ENCODE assay signal across 10 mouse cellular contexts in the genomic region with DNA sequence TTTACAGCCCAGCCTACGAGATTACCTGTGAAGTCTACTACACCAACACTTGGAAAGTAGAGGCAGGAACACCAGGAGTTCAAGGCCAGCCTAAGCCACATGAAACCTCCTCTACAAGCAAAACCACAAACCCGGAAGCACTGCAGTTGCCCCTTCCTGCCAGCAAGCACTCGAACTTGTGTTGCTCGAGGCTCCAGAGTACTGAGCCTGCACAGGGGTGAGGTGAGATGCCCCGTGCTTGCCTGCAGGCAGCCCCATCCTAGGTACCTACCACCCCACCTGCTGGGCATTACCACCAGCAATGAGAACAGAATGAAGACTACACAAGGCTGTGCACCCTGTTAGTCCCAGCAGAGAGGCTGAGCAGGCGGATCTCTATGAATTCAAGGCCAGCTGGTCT. TPM values are rescaled to one million over a fixed set of nuclear protein-coding genes. Genes with fewer than 3 reads are reported as not detected.
DNase-seq lines count a peak whose midpoint lies in the region; ATAC-seq lines count a peak whose summit lies in the region.
"Had no signal": no experiment of that assay in that cellular context is flagged by ENCODE, and none has a peak within 500 bp of the region (broad histone marks: within the 10 kb centered on the region; RNA-seq: fewer than 3 reads in every experiment).

No protein-coding gene starts in this region.

- peak; percentile 21 for DNase-seq in cerebellum, adult 9-11 months
- no peak for DNase-seq in cerebellum, postnatal 25 days
- peak; percentile 78 for DNase-seq in midbrain, embryonic 11.5 days (ENCODE audit: low spot score, missing footprints)
- DNase-seq in liver, embryonic 11.5 days (ENCODE audit: low spot score) = no peak
- DNase-seq in thymus, postnatal 36 days = peak; percentile 23 to 41
- no peak for DNase-seq in cerebellum, postnatal 14 days
- DNase-seq: cerebellum, adult 11 months; kidney, postnatal 4 days had no signal

- no peak overlapping the region for H3K4me3 ChIP-seq in midbrain, embryonic 11.5 days (ENCODE audit: low read depth, low read length)
- H3K4me3 ChIP-seq in midbrain, embryonic 16.5 days (ENCODE audit: low read depth, low read length) = no peak overlapping the region
- peak overlapping the region; percentile 98 for H3K4me3 ChIP-seq in liver, embryonic 11.5 days (ENCODE audit: low read depth, low read length)

- H3K36me3 ChIP-seq in midbrain, embryonic 11.5 days (ENCODE audit: control insufficient read depth, insufficient read depth, low read length) = peaks cover 34% of the 10 kb centered on the region
- peaks cover 31% of the 10 kb centered on the region for H3K36me3 ChIP-seq in midbrain, embryonic 16.5 days (ENCODE audit: control insufficient read depth, insufficient read depth, low read length)
- peaks cover 43% of the 10 kb centered on the region for H3K36me3 ChIP-seq in liver, embryonic 11.5 days (ENCODE audit: control insufficient read depth, insufficient read depth, low read length)

- 88% methylated on average over 6 of the region's 6 CpGs for WGBS in midbrain, embryonic 11.5 days
- 90% methylated on average over 6 of the region's 6 CpGs for WGBS in midbrain, embryonic 16.5 days
- WGBS in liver, embryonic 11.5 days = 64% methylated on average over 6 of the region's 6 CpGs

- peaks cover 16% of the 10 kb centered on the region for H3K4me1 ChIP-seq in midbrain, embryonic 11.5 days (ENCODE audit: control insufficient read depth, insufficient read depth, low read length)
- peaks cover 13% of the 10 kb centered on the region for H3K4me1 ChIP-seq in midbrain, embryonic 16.5 days (ENCODE audit: control insufficient read depth, insufficient read depth, low read length)
- peaks cover 14% of the 10 kb centered on the region for H3K4me1 ChIP-seq in liver, embryonic 11.5 days (replicated peaks; ENCODE audit: control insufficient read depth, insufficient read depth, low read length)

- H3K9me3 ChIP-seq in midbrain, embryonic 11.5 days (ENCODE audit: control insufficient read depth, low read length) = no peaks in the 10 kb centered on the region
- no peaks in the 10 kb centered on the region for H3K9me3 ChIP-seq in midbrain, embryonic 16.5 days (replicated peaks; ENCODE audit: control insufficient read depth, low read length, poor library complexity, severe bottlenecking)
- no peaks in the 10 kb centered on the region for H3K9me3 ChIP-seq in liver, embryonic 11.5 days (ENCODE audit: control insufficient read depth, low read length)

- H3K4me2 ChIP-seq in midbrain, embryonic 11.5 days = no peak overlapping the region
- no peak overlapping the region for H3K4me2 ChIP-seq in midbrain, embryonic 16.5 days (ENCODE audit: low read length)
- peak overlapping the region; percentile 93 for H3K4me2 ChIP-seq in liver, embryonic 11.5 days

- H3K27ac ChIP-seq in midbrain, embryonic 11.5 days (ENCODE audit: low read depth, low read length) = no peak overlapping the region
- no peak overlapping the region for H3K27ac ChIP-seq in midbrain, embryonic 16.5 days (ENCODE audit: low read length)
- no peak overlapping the region for H3K27ac ChIP-seq in liver, embryonic 11.5 days (ENCODE audit: low read depth, low read length)

- no peak overlapping the region; the same call in 1 of the 2 replicates for H3K9ac ChIP-seq in midbrain, embryonic 11.5 days (ENCODE audit: low read length)
- no peak overlapping the region for H3K9ac ChIP-seq in midbrain, embryonic 16.5 days (ENCODE audit: low read depth, low read length)
- no peak overlapping the region for H3K9ac ChIP-seq in liver, embryonic 11.5 days (ENCODE audit: low read depth, low read length)

- no peaks in the 10 kb centered on the region for H3K27me3 ChIP-seq in midbrain, embryonic 11.5 days (ENCODE audit: control insufficient read depth, insufficient read depth, low read length)
- H3K27me3 ChIP-seq in midbrain, embryonic 16.5 days (ENCODE audit: control insufficient read depth, insufficient read depth, low read depth, low read length) = no peaks in the 10 kb centered on the region
- H3K27me3 ChIP-seq in liver, embryonic 11.5 days (replicated peaks; ENCODE audit: control insufficient read depth, insufficient read depth, low read length) = no peaks in the 10 kb centered on the region

- no peak for ATAC-seq in midbrain, embryonic 11.5 days (ENCODE audit: low FRiP score)
- ATAC-seq in midbrain, embryonic 16.5 days = no peak
- no peak for ATAC-seq in liver, embryonic 11.5 days (replicated peaks; ENCODE audit: low FRiP score)
- ATAC-seq in erythroid progenitor cell, adult 5-6 weeks (replicated peaks; ENCODE audit: low FRiP score, poor library complexity, severe bottlenecking) = no peak

RNA-seq across cellular contexts. Expression of a gene that starts 1.9 kb away (rescaled TPM):
- 389 and 409 TPM in 2 replicates for polyA plus RNA-seq in midbrain, embryonic 11.5 days (2014; fragmentation: Nextera tagmentation; extraction: Ambion mirVana)
- polyA plus RNA-seq in midbrain, embryonic 16.5 days (2015; fragmentation: Nextera tagmentation; extraction: Ambion mirVana) = 228 and 237 TPM in 2 replicates
- 403 and 404 TPM in 2 replicates for polyA plus RNA-seq in liver, embryonic 11.5 days (2014; fragmentation: Nextera tagmentation; extraction: Ambion mirVana)
- 107 and 136 TPM in 2 replicates for total RNA-seq in erythroid progenitor cell, adult 5-6 weeks (2015; ENCODE audit: low replicate concordance)
- 107 and 108 TPM in 2 replicates for total RNA-seq in erythroid progenitor cell, adult 5-6 weeks (2017; ENCODE audit: low replicate concordance)

RNA-seq across cellular contexts. Expression of a gene that starts 9.6 kb away (rescaled TPM):
- polyA plus RNA-seq in midbrain, embryonic 11.5 days (2014; fragmentation: Nextera tagmentation; extraction: Ambion mirVana) = not detected in 2 replicates
- 0.29 and 0.38 TPM in 2 replicates for polyA plus RNA-seq in midbrain, embryonic 16.5 days (2015; fragmentation: Nextera tagmentation; extraction: Ambion mirVana)
- 0.32 and 0.37 TPM in 2 replicates for polyA plus RNA-seq in liver, embryonic 11.5 days (2014; fragmentation: Nextera tagmentation; extraction: Ambion mirVana)
- not detected in 2 replicates for total RNA-seq in erythroid progenitor cell, adult 5-6 weeks (2015; ENCODE audit: low replicate concordance)
- total RNA-seq in erythroid progenitor cell, adult 5-6 weeks (2017; ENCODE audit: low replicate concordance) = not detected in 2 replicates

RNA-seq across cellular contexts. Expression of a gene that starts 30.3 kb away (rescaled TPM):
- 15.5 and 19.0 TPM in 2 replicates for polyA plus RNA-seq in midbrain, embryonic 11.5 days (2014; fragmentation: Nextera tagmentation; extraction: Ambion mirVana)
- polyA plus RNA-seq in midbrain, embryonic 16.5 days (2015; fragmentation: Nextera tagmentation; extraction: Ambion mirVana) = 102 and 120 TPM in 2 replicates
- 40.5 and 42.5 TPM in 2 replicates for polyA plus RNA-seq in liver, embryonic 11.5 days (2014; fragmentation: Nextera tagmentation; extraction: Ambion mirVana)
- total RNA-seq in erythroid progenitor cell, adult 5-6 weeks (2015; ENCODE audit: low replicate concordance) = 4.2 and 8.6 TPM in 2 replicates
- 5.6 and 17.9 TPM in 2 replicates for total RNA-seq in erythroid progenitor cell, adult 5-6 weeks (2017; ENCODE audit: low replicate concordance)

RNA-seq across cellular contexts. Expression of a gene that starts 57.3 kb away (rescaled TPM):
- polyA plus RNA-seq in midbrain, embryonic 11.5 days (2014; fragmentation: Nextera tagmentation; extraction: Ambion mirVana) = 4.2 and 5.2 TPM in 2 replicates
- 4.1 and 4.7 TPM in 2 replicates for polyA plus RNA-seq in midbrain, embryonic 16.5 days (2015; fragmentation: Nextera tagmentation; extraction: Ambion mirVana)
- polyA plus RNA-seq in liver, embryonic 11.5 days (2014; fragmentation: Nextera tagmentation; extraction: Ambion mirVana) = 4.4 and 5.8 TPM in 2 replicates
- total RNA-seq in erythroid progenitor cell, adult 5-6 weeks (2015; ENCODE audit: low replicate concordance) = 2.5 and 3.8 TPM in 2 replicates
- total RNA-seq in erythroid progenitor cell, adult 5-6 weeks (2017; ENCODE audit: low replicate concordance) = 2.3 and 13.5 TPM in 2 replicates

RNA-seq across cellular contexts. Expression of a gene that starts 57.4 kb away (rescaled TPM):
- 4.1 and 5.1 TPM in 2 replicates for polyA plus RNA-seq in midbrain, embryonic 11.5 days (2014; fragmentation: Nextera tagmentation; extraction: Ambion mirVana)
- 7.5 and 7.9 TPM in 2 replicates for polyA plus RNA-seq in midbrain, embryonic 16.5 days (2015; fragmentation: Nextera tagmentation; extraction: Ambion mirVana)
- 4.3 and 5.1 TPM in 2 replicates for polyA plus RNA-seq in liver, embryonic 11.5 days (2014; fragmentation: Nextera tagmentation; extraction: Ambion mirVana)
- total RNA-seq in erythroid progenitor cell, adult 5-6 weeks (2015; ENCODE audit: low replicate concordance) = 0.84 TPM in 1 of 2 replicates, not detected in the other
- total RNA-seq in erythroid progenitor cell, adult 5-6 weeks (2017; ENCODE audit: low replicate concordance) = not detected in 2 replicates

Comparison
In these comparisons a context has a peak if more than half of its experiments do, and no peak if none do; other contexts are left out.
1. DNase-seq: peak in cerebellum, adult 9-11 months (single experiment), midbrain, embryonic 11.5 days (single experiment) and thymus, postnatal 36 days (2 of 2); none in cerebellum, postnatal 25 days (0 of 2), liver, embryonic 11.5 days (single experiment) and cerebellum, postnatal 14 days (0 of 2).